Mouse (Mus musculus): Measurements from ENCODE around the gene Slco2a1.

The Slco2a1 gene

GRCm38 (mm10) chr9:102988462-102988861, at the start of gene Slco2a1:
Gene Slco2a1, plus strand, starts transcription at chr9:102988712.
- DNase-seq (ENCODE audit: low read depth, low spot score), result no peak

GRCm38 (mm10) chr9:102942221-102942620, 46.3 kb upstream of the Slco2a1 start:
- no peak for DNase-seq (ENCODE audit: low read depth, low spot score)

GRCm38 (mm10) chr9:102944891-102945290, 43.6 kb upstream of the Slco2a1 start:
- DNase-seq (ENCODE audit: low read depth, low spot score), result no peak

- no peak for DNase-seq (ENCODE audit: low read depth, low spot score)
Observed at GRCm38 (mm10) chr9:102946469-102947015, 42.0 kb upstream of the Slco2a1 start.

GRCm38 (mm10) chr9:102948706-102949105, 39.8 kb upstream of the Slco2a1 start:
- no peak for DNase-seq (ENCODE audit: low read depth, low spot score)

GRCm38 (mm10) chr9:102951091-102951994, 37.2 kb upstream of the Slco2a1 start:
- DNase-seq (ENCODE audit: low read depth, low spot score), result no peak

GRCm38 (mm10) chr9:102955866-102956265, 32.6 kb upstream of the Slco2a1 start:
- DNase-seq (ENCODE audit: low read depth, low spot score), result no peak

GRCm38 (mm10) chr9:102958703-102959102, 29.8 kb upstream of the Slco2a1 start:
- no peak for DNase-seq (ENCODE audit: low read depth, low spot score)

GRCm38 (mm10) chr9:102961356-102962092, 27.0 kb upstream of the Slco2a1 start:
- no peak for DNase-seq (ENCODE audit: low read depth, low spot score)

- DNase-seq (ENCODE audit: low read depth, low spot score), result no peak
Observed at GRCm38 (mm10) chr9:102962093-102962788, 26.3 kb upstream of the Slco2a1 start.

GRCm38 (mm10) chr9:102963321-102963720, 25.2 kb upstream of the Slco2a1 start:
- DNase-seq (ENCODE audit: low read depth, low spot score), result no peak

- no peak for DNase-seq (ENCODE audit: low read depth, low spot score)
Observed at GRCm38 (mm10) chr9:102964644-102965043, 23.9 kb upstream of the Slco2a1 start.

- no peak for DNase-seq (ENCODE audit: low read depth, low spot score)
Observed at GRCm38 (mm10) chr9:102972393-102973050, 16.0 kb upstream of the Slco2a1 start.

- DNase-seq (ENCODE audit: low read depth, low spot score), result no peak
Observed at GRCm38 (mm10) chr9:102975887-102976286, 12.6 kb upstream of the Slco2a1 start.

GRCm38 (mm10) chr9:102977090-102977489, 11.4 kb upstream of the Slco2a1 start:
- DNase-seq (ENCODE audit: low read depth, low spot score), result no peak

- DNase-seq (ENCODE audit: low read depth, low spot score), result no peak
Observed at GRCm38 (mm10) chr9:102977791-102978492, 10.6 kb upstream of the Slco2a1 start.

GRCm38 (mm10) chr9:102979011-102979700, 9.4 kb upstream of the Slco2a1 start:
- DNase-seq (ENCODE audit: low read depth, low spot score), result no peak

- no peak for DNase-seq (ENCODE audit: low read depth, low spot score)
Observed at GRCm38 (mm10) chr9:102979956-102980355, 8.6 kb upstream of the Slco2a1 start.

- DNase-seq (ENCODE audit: low read depth, low spot score), result no peak
Observed at GRCm38 (mm10) chr9:102980420-102980819, 8.1 kb upstream of the Slco2a1 start.

- DNase-seq (ENCODE audit: low read depth, low spot score), result no peak
Observed at GRCm38 (mm10) chr9:102981791-102982190, 6.7 kb upstream of the Slco2a1 start.
